Comparison of ENCODE assay signal across 28 mouse cellular contexts in the genomic region with DNA sequence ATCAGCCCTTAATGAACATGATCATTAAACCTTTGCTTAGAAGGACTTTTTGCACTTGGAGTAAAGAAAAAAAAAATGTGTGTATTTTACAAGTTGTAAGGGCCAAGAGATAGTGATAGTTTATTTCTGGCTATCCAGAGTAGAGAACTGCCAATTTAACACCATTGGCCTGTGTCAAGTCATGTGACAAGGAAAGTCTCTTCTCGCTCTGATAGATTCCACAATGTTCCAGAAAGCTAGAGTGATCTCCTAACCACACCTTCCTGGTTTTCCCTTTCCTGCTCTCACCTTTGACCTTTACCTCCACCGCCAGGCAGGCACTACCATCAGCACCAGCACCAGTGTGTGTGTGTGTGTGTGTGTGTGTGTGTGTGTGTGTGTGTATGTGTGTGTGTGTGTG. TPM values are rescaled to one million over a fixed set of nuclear protein-coding genes. Genes with fewer than 3 reads are reported as not detected.
DNase-seq lines count a peak whose midpoint lies in the region; ATAC-seq and TF ChIP-seq lines count a peak whose summit lies in the region.
"Had no signal": no experiment of that assay in that cellular context is flagged by ENCODE, and none has a peak within 500 bp of the region (broad histone marks: within the 10 kb centered on the region; RNA-seq: fewer than 3 reads in every experiment).

No protein-coding gene starts in this region.

- intact Hi-C loops in heart, postnatal 10 days (cut with DNase I): no loop called here

- H3K9ac ChIP-seq in heart, postnatal 0 days (replicated peaks; ENCODE audit: low read depth, low read length): no peak overlapping the region
- no peak overlapping the region for H3K9ac ChIP-seq in liver, adult 2 months (ENCODE audit: low read depth, low read length)
- H3K9ac ChIP-seq in liver, embryonic 12.5 days: no peak overlapping the region
- H3K9ac ChIP-seq: embryonic facial prominence, embryonic 13.5 days; embryonic facial prominence, embryonic 15.5 days; forebrain, embryonic 12.5 days had no signal

- no peaks in the 10 kb centered on the region; the same call in 1 of the 2 replicates for H3K79me2 ChIP-seq in liver, adult 2 months (ENCODE audit: control insufficient read depth, insufficient read depth, low read length)

- no peak for TF ChIP-seq EP300 in heart, postnatal 0 days (IDR thresholded peaks at IDR 0.05; ENCODE audit: low read depth)

- no peak for TF ChIP-seq POLR2A in liver, adult 2 months (IDR thresholded peaks at IDR 0.05; ENCODE audit: extremely low read depth, insufficient read depth, low read length)

- no peak overlapping the region for H3K4me3 ChIP-seq in heart, postnatal 0 days (ENCODE audit: low read depth, low read length)
- H3K4me3 ChIP-seq in liver, adult 2 months (ENCODE audit: insufficient read depth, low read depth, low read length): no peak overlapping the region
- H3K4me3 ChIP-seq in liver, embryonic 12.5 days: no peak overlapping the region
- H3K4me3 ChIP-seq: embryonic facial prominence, embryonic 13.5 days; embryonic facial prominence, embryonic 15.5 days; erythroblast, embryonic 14.5 days; forebrain, embryonic 10.5 days; forebrain, embryonic 12.5 days had no signal

- peak; percentile 0 for DNase-seq in cerebellum, adult 9-11 months
- no peak for DNase-seq in cerebellum, adult 11-12 months
- DNase-seq in heart, postnatal 0 days (ENCODE audit: low spot score): peak; percentile 21
- no peak for DNase-seq in heart, postnatal 10 days
- peak; percentile 65 for DNase-seq in liver, adult 2 months (ENCODE audit: extremely low read depth, low read depth, low spot score)
- peak; percentile 11 for DNase-seq in ES-CJ7 (ENCODE audit: low read depth, low spot score)
- DNase-seq in adrenal gland, adult 8-10 months: no peak
- DNase-seq: adrenal gland, postnatal 10 days; adrenal gland, postnatal 25 days; B cell, adult 2 months; cerebellum, adult 11 months; cerebellum, adult 2 months; cerebellum, adult 9-10 months; cerebellum, postnatal 14 days; cerebellum, postnatal 36 days; embryo, embryonic 11 days had no signal

- no peaks in the 10 kb centered on the region for H3K9me3 ChIP-seq in heart, postnatal 0 days (replicated peaks; ENCODE audit: control insufficient read depth, low read length)
- no peaks in the 10 kb centered on the region for H3K9me3 ChIP-seq in liver, embryonic 12.5 days (replicated peaks)
- H3K9me3 ChIP-seq: embryonic facial prominence, embryonic 13.5 days; embryonic facial prominence, embryonic 15.5 days; forebrain, embryonic 12.5 days had no signal

- 48% methylated on average over 2 of the region's 2 CpGs for WGBS in heart, postnatal 0 days
- WGBS in liver, adult 2 months: 16% methylated on average over 2 of the region's 2 CpGs
- 74% methylated on average over 2 of the region's 2 CpGs for WGBS in liver, embryonic 12.5 days (ENCODE audit: insufficient replicate concordance)

- H3K27ac ChIP-seq in heart, postnatal 0 days (ENCODE audit: low read depth): no peak overlapping the region
- H3K27ac ChIP-seq in liver, adult 2 months (replicated peaks; ENCODE audit: insufficient read depth, low read depth, low read length): no peak overlapping the region
- H3K27ac ChIP-seq in liver, embryonic 12.5 days: no peak overlapping the region
- H3K27ac ChIP-seq: embryonic facial prominence, embryonic 13.5 days; embryonic facial prominence, embryonic 15.5 days; forebrain, embryonic 10.5 days; forebrain, embryonic 12.5 days had no signal

- H3K4me1 ChIP-seq in heart, postnatal 0 days (ENCODE audit: control insufficient read depth, insufficient read depth): peaks cover 11% of the 10 kb centered on the region; the same call in 1 of the 2 replicates
- peaks cover 10% of the 10 kb centered on the region; the same call in 1 of the 2 replicates for H3K4me1 ChIP-seq in liver, adult 2 months (ENCODE audit: control insufficient read depth, insufficient read depth, low read length)
- peaks cover 31% of the 10 kb centered on the region for H3K4me1 ChIP-seq in liver, embryonic 12.5 days
- H3K4me1 ChIP-seq: embryonic facial prominence, embryonic 15.5 days; forebrain, embryonic 10.5 days had no signal

- TF ChIP-seq CTCF in heart, postnatal 0 days (IDR thresholded peaks at IDR 0.05; ENCODE audit: low read depth): no peak
- TF ChIP-seq CTCF in liver, adult 2 months (IDR thresholded peaks at IDR 0.05; ENCODE audit: low read depth, low read length): no peak

- ATAC-seq in heart, postnatal 0 days (ENCODE audit: insufficient read depth, low read depth): peak; percentile 55
- no peak for ATAC-seq in liver, embryonic 12.5 days
- ATAC-seq: activated CD4-positive, CD25-positive, alpha-beta regulatory T cell, adult 4 months; CD4-positive, CD25-positive, alpha-beta regulatory T cell, adult 4 months; forebrain, embryonic 14.5 days; forebrain, embryonic 16.5 days had no signal

- H3K27me3 ChIP-seq in heart, postnatal 0 days (ENCODE audit: control insufficient read depth, insufficient read depth, low read length): no peaks in the 10 kb centered on the region
- no peaks in the 10 kb centered on the region for H3K27me3 ChIP-seq in liver, adult 2 months (ENCODE audit: control insufficient read depth, insufficient read depth, low read length)
- H3K27me3 ChIP-seq in liver, embryonic 12.5 days (replicated peaks): no peaks in the 10 kb centered on the region
- H3K27me3 ChIP-seq: CH12.LX; embryonic facial prominence, embryonic 13.5 days; embryonic facial prominence, embryonic 15.5 days; forebrain, embryonic 12.5 days had no signal

- H3K4me2 ChIP-seq in heart, postnatal 0 days (ENCODE audit: low read depth, low read length): no peak overlapping the region
- no peak overlapping the region for H3K4me2 ChIP-seq in liver, embryonic 12.5 days
- H3K4me2 ChIP-seq: embryonic facial prominence, embryonic 13.5 days; embryonic facial prominence, embryonic 15.5 days; forebrain, embryonic 12.5 days had no signal

- no peaks in the 10 kb centered on the region for H3K36me3 ChIP-seq in heart, postnatal 0 days (replicated peaks; ENCODE audit: control insufficient read depth, insufficient read depth, low read length)
- no peaks in the 10 kb centered on the region for H3K36me3 ChIP-seq in liver, adult 2 months (ENCODE audit: control insufficient read depth, insufficient read depth, low read length)
- no peaks in the 10 kb centered on the region for H3K36me3 ChIP-seq in liver, embryonic 12.5 days
- H3K36me3 ChIP-seq: embryonic facial prominence, embryonic 13.5 days; embryonic facial prominence, embryonic 15.5 days; forebrain, embryonic 10.5 days; forebrain, embryonic 12.5 days had no signal

RNA-seq across cellular contexts. Expression of gene Ppm1l, which starts 38.0 kb away (rescaled TPM):
- 13.8 and 25.7 TPM in 2 replicates for total RNA-seq in heart, postnatal 0 days (2014; rRNA removed; ENCODE audit: low replicate concordance)
- polyA plus RNA-seq in heart, postnatal 0 days (2015; fragmentation: Nextera tagmentation; extraction: Ambion mirVana): 7.8 and 8.7 TPM in 2 replicates
- 10 to 100 TPM; 23.6 to 24.2 TPM for total RNA-seq in heart, postnatal 10 days (2021)
- total RNA-seq in liver, adult 2 months (2014; rRNA removed): 3.3 and 4.4 TPM in 2 replicates
- polyA plus RNA-seq in liver, adult 2 months (2012; rRNA removed): 1.9 and 2.4 TPM in 2 replicates
- 7.2 and 7.4 TPM in 2 replicates for polyA plus RNA-seq in liver, embryonic 12.5 days (2016; fragmentation: Nextera tagmentation; extraction: Ambion mirVana)
- total RNA-seq in adrenal gland, adult 8-10 months (2022): 10 to 100 TPM; 15.4 to 22.2 (median 19.6) TPM
- total RNA-seq: MEL had no signal

Comparison
In these comparisons a context has a peak if more than half of its experiments do, and no peak if none do; other contexts are left out.
1. DNase-seq: peak in cerebellum, adult 9-11 months (single experiment), heart, postnatal 0 days (single experiment), liver, adult 2 months (single experiment) and ES-CJ7 (single experiment); none in cerebellum, adult 11-12 months (single experiment), heart, postnatal 10 days (0 of 2) and adrenal gland, adult 8-10 months (single experiment).